Mouse (Mus musculus): ENCODE results near the gene Tbl1x. TPM values are rescaled to one million over a fixed set of nuclear protein-coding genes. Genes with fewer than 3 reads are reported as not detected.

Tbl1x gene
- polyA plus RNA-seq, 1 experiment from 2014 or later, result 65.0 TPM

DNA sequence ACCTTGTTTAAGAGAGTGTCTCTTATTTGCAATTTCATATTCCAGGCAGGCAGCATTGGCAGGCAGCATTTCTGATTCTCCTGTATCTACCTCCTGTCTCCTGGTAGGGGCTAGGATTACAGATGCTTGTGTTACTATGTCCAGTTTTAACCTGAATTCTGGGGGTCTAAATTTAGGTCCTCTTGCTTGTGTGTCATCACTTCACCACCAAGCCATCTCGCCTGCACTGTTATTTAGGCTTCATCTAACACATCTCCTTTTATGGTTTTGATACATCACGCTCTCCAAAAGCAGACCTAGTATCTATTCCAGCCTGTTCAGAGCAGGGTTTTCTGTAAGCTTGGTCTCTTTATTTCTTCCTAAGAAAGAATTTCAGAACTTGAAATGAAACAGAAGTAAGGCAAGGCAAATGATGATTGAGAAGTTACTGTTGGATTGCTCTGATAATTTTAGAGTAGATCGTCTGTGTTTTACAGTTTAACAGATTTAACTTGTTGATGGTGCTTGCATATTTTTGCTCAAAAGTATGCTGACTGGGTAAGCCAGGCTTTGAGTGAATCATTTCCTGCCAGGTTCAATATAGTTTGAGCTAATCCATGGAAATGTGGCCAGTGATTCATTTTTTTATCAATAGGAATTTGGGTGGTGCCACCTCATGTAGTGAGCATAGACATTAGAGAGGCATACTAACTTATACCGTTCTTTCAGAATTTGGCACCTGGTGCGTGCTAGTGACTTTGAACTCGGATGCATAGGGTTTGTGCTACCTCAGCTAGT, 106.7 kb downstream of the Tbl1x start:
- no peak overlapping the region for H3K9ac ChIP-seq
- no peaks in the 10 kb centered on the region for H3K36me3 ChIP-seq
- no peak overlapping the region for H3K4me3 ChIP-seq (replicated peaks)
- no peaks in the 10 kb centered on the region for H3K27me3 ChIP-seq (replicated peaks)
- no peaks in the 10 kb centered on the region for H3K9me3 ChIP-seq
- H3K4me2 ChIP-seq, result no peak overlapping the region
- WGBS, result 66% methylated on average over 6 of the region's 6 CpGs
- no peaks in the 10 kb centered on the region for H3K4me1 ChIP-seq
- no peak overlapping the region for H3K27ac ChIP-seq
- ATAC-seq (ENCODE audit: insufficient read depth, low FRiP score, low read depth), result no peak

DNA sequence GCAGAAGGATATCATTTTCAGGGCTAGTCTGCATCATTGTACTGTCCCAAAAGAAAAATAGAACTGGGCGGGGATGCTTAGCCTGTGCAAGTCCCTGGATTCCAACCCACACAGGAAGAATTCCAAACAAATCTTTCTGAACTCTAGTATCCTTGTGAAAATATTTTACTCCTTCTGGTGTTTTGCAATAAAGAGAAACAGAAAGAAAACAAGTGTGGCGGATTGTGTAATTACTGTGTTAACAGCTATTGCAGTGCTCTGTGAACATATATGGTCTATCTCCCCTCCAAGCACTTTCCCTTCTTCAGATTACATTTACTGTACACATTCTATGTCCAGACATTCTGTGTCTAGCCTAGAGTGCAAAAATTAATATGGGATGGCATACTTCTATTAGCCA, 119.6 kb downstream of the Tbl1x start:
- no peaks in the 10 kb centered on the region for H3K4me1 ChIP-seq
- no peak for ATAC-seq (ENCODE audit: insufficient read depth, low FRiP score, low read depth)
- H3K27me3 ChIP-seq (replicated peaks), result no peaks in the 10 kb centered on the region
- H3K4me2 ChIP-seq, result no peak overlapping the region
- no peak overlapping the region for H3K9ac ChIP-seq
- H3K36me3 ChIP-seq, result no peaks in the 10 kb centered on the region
- no peak overlapping the region for H3K27ac ChIP-seq
- no peak overlapping the region for H3K4me3 ChIP-seq (replicated peaks)
- WGBS, result 81% methylated on average over 2 of the region's 2 CpGs
- H3K9me3 ChIP-seq, result no peaks in the 10 kb centered on the region

DNA sequence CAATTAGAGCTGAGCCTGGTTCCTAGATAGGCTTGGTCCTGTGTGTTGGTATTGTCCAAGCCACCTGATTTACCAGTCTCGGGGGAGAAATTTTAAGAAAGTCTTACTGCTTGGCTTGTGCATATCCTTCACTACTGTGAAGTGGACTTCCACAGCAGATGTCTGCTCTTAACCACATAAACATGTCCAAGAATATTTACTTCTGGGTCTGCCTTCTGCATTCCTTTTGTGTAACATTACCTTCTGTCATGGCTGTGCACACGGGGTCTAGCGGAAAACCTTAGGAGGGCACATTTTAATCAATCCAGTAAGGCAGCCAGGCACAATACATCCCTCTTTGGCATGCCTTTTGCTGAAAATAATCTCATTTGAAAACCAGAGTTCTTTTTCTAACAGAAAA, 125.7 kb downstream of the Tbl1x start:
- ATAC-seq (ENCODE audit: insufficient read depth, low FRiP score, low read depth), result no peak
- no peaks in the 10 kb centered on the region for H3K36me3 ChIP-seq
- H3K27ac ChIP-seq, result no peak overlapping the region
- no peaks in the 10 kb centered on the region for H3K27me3 ChIP-seq (replicated peaks)
- H3K4me1 ChIP-seq, result no peaks in the 10 kb centered on the region
- no peak overlapping the region for H3K9ac ChIP-seq
- H3K9me3 ChIP-seq, result no peaks in the 10 kb centered on the region
- 51% methylated on average over 3 of the region's 3 CpGs for WGBS
- H3K4me3 ChIP-seq (replicated peaks), result no peak overlapping the region
- H3K4me2 ChIP-seq, result no peak overlapping the region

DNA sequence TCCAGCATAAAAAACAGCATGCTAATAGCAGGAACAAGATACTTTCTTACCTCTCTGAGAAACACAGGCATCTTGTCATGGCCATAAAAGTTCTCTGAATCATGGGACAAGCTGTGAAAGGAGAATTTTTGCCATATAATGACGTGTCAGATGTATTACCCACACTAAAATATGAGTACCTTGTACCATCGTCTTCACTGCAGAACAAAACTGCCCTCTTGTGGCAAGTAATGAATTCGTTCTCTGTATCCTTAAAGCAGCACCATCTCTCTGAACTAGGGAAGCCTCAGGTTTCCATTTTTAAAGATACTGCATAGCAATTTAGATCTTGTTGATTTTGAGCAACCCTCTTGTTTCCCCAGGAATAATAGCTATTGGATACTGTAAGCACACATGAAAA, 127.3 kb downstream of the Tbl1x start:
- WGBS, result 7% methylated on average over 3 of the region's 3 CpGs
- Histone ChIP-seq H3K4me1 (no peaks in the 10 kb centered on the region), H3K36me3 (no peaks in the 10 kb centered on the region), H3K9ac (no peak overlapping the region), H3K27ac (no peak overlapping the region), H3K27me3 (replicated peaks) (no peaks in the 10 kb centered on the region), H3K9me3 (no peaks in the 10 kb centered on the region), H3K4me2 (no peak overlapping the region), H3K4me3 (replicated peaks) (no peak overlapping the region)
- ATAC-seq (ENCODE audit: insufficient read depth, low FRiP score, low read depth), result no peak

DNA sequence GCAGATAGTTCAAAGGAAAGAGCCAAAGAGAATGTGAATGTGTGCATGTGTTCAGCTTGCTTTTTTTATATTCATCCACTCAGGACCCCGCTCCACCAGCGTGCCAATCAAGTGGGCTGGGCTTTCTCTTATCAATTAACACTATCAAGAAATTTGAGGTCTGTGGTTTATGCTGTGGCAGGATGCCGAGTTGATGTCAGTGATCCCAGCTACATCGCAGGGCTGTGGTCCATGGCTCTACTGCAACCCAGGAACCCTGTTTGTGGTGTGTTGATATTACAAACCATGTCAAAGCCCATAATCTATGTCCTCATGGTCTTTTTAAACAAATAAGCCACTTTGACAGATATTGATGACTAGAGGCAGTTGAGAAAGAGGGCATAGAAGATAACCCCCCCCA, 129.5 kb downstream of the Tbl1x start:
- H3K4me3 ChIP-seq (replicated peaks), result no peak overlapping the region
- no peaks in the 10 kb centered on the region for H3K9me3 ChIP-seq
- H3K27me3 ChIP-seq (replicated peaks), result no peaks in the 10 kb centered on the region
- H3K9ac ChIP-seq, result no peak overlapping the region
- 74% methylated on average over 4 of the region's 4 CpGs for WGBS
- H3K36me3 ChIP-seq, result no peaks in the 10 kb centered on the region
- H3K4me1 ChIP-seq, result no peaks in the 10 kb centered on the region
- no peak for ATAC-seq (ENCODE audit: insufficient read depth, low FRiP score, low read depth)
- H3K27ac ChIP-seq, result no peak overlapping the region
- H3K4me2 ChIP-seq, result no peak overlapping the region

DNA sequence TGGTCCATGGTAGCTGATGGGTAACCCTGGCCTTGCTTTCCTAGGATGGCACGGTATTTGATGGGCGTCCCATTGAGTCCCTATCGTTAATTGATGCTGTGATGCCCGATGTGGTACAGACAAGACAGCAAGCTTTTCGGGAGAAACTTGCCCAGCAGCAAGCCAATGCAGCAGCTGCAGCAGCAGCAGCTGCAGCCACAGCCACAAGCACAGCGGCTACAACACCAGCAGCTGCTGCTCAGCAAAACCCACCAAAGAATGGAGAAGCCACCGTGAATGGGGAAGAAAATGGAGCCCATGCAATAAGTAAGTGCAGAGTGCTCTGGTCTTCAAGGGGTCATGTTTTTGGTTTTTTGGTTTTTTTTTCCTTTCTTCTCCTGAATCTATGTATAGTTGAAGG, 135.4 kb downstream of the Tbl1x start:
- Histone ChIP-seq H3K4me3 (replicated peaks) (no peak overlapping the region), H3K4me2 (no peak overlapping the region), H3K36me3 (no peaks in the 10 kb centered on the region), H3K9ac (no peak overlapping the region), H3K4me1 (no peaks in the 10 kb centered on the region), H3K27ac (no peak overlapping the region), H3K9me3 (no peaks in the 10 kb centered on the region), H3K27me3 (replicated peaks) (no peaks in the 10 kb centered on the region)
- WGBS, result 91% methylated on average over 7 of the region's 7 CpGs
- no peak for ATAC-seq (ENCODE audit: insufficient read depth, low FRiP score, low read depth)

DNA sequence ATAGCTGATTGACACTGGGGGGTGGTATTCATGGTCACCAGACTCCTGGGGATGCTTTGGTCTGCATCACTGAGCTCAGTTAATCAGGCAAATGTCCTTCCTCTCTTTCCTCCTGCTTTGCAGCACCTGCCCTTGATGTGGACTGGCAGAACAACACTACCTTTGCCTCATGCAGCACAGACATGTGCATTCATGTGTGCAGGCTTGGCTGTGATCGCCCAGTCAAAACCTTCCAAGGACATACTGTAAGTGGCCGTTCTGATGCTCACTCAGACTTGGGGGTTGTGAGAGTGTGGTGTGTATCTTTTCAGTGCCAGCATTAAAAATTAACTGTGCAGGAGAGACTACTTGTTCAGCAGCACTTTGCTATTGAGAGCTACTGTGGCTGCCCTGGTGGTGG, 139.4 kb downstream of the Tbl1x start:
- no peak overlapping the region for H3K4me3 ChIP-seq (replicated peaks)
- H3K27me3 ChIP-seq (replicated peaks), result no peaks in the 10 kb centered on the region
- H3K27ac ChIP-seq, result no peak overlapping the region
- no peaks in the 10 kb centered on the region for H3K36me3 ChIP-seq
- no peaks in the 10 kb centered on the region for H3K9me3 ChIP-seq
- no peaks in the 10 kb centered on the region for H3K4me1 ChIP-seq
- ATAC-seq (ENCODE audit: insufficient read depth, low FRiP score, low read depth), result no peak
- no peak overlapping the region for H3K9ac ChIP-seq
- WGBS, result 81% methylated on average over 2 of the region's 2 CpGs
- no peak overlapping the region for H3K4me2 ChIP-seq

DNA sequence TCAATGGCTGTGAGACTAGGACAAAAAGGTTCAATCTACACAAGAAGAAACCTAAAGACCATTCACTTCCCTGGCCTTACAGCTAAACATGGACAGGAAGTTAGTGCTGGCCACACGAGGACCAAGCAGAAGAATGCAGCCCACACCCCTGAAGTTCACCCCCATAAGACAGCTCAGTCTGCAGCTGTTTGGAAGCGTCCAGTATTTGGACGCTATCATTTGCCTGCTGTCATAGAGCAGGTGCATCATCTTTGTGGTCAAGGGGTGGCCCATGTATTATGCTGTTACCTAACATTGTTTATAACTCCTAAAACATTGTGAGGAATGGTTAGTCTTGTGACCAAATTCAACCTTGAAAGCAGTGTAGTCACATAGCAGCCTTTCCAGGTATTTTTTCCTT, 151.2 kb downstream of the Tbl1x start:
- H3K27ac ChIP-seq, result no peak overlapping the region
- no peaks in the 10 kb centered on the region for H3K9me3 ChIP-seq
- no peak overlapping the region for H3K4me3 ChIP-seq (replicated peaks)
- H3K27me3 ChIP-seq (replicated peaks), result no peaks in the 10 kb centered on the region
- H3K36me3 ChIP-seq, result no peaks in the 10 kb centered on the region
- no peak overlapping the region for H3K4me2 ChIP-seq
- H3K4me1 ChIP-seq, result no peaks in the 10 kb centered on the region
- ATAC-seq (ENCODE audit: insufficient read depth, low FRiP score, low read depth), result no peak
- H3K9ac ChIP-seq, result no peak overlapping the region
- WGBS, result 77% methylated on average over 3 of the region's 3 CpGs

DNA sequence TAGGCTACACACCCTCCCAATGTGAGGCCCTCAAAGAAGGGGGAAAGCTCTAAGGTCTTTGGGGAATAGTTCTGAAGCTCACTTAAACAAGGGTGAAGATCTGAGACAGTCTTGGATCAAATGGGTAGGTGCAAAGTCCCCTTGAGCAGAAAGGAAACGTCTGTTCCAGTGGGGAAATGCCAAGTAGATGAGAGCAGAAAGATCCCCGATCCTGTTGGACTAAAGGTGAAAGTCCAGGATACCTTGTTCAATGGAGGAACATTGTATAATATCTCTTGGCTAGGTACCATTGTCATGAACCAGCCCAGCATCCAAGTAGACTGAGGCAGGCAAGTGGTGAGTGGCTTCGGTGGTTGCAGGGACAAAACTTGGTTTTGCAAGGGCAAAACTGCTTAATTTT, 152.5 kb downstream of the Tbl1x start:
- H3K4me2 ChIP-seq, result no peak overlapping the region
- no peaks in the 10 kb centered on the region for H3K27me3 ChIP-seq (replicated peaks)
- no peak overlapping the region for H3K4me3 ChIP-seq (replicated peaks)
- H3K4me1 ChIP-seq, result no peaks in the 10 kb centered on the region
- no peak overlapping the region for H3K27ac ChIP-seq
- H3K9ac ChIP-seq, result no peak overlapping the region
- no peaks in the 10 kb centered on the region for H3K36me3 ChIP-seq
- no peaks in the 10 kb centered on the region for H3K9me3 ChIP-seq
- ATAC-seq (ENCODE audit: insufficient read depth, low FRiP score, low read depth), result no peak
- 74% methylated on average over 3 of the region's 3 CpGs for WGBS

DNA sequence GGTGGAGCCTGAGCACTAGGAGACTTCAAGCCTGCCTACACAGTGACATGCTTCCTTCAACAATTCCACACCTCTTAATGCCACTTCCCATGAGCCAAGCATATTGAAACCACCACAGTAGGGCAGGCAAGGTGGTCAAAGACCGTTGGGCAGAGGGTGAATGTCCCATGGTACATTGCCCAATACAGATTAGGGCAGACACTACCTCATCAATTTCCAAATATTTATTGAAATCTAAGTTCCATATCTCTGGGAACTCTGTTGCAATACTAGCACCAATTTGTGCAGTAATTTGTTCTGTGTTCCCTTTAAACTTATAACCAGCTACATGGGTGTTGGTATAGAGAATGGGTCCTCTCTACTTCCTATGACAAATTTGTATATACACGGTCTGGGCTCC, 154.2 kb downstream of the Tbl1x start:
- H3K27me3 ChIP-seq (replicated peaks), result no peaks in the 10 kb centered on the region
- WGBS, result 83% methylated on average over 2 of the region's 2 CpGs
- no peak for ATAC-seq (ENCODE audit: insufficient read depth, low FRiP score, low read depth)
- H3K9ac ChIP-seq, result no peak overlapping the region
- H3K4me1 ChIP-seq, result no peaks in the 10 kb centered on the region
- H3K4me3 ChIP-seq (replicated peaks), result no peak overlapping the region
- H3K9me3 ChIP-seq, result no peaks in the 10 kb centered on the region
- no peak overlapping the region for H3K27ac ChIP-seq
- no peak overlapping the region for H3K4me2 ChIP-seq
- no peaks in the 10 kb centered on the region for H3K36me3 ChIP-seq

DNA sequence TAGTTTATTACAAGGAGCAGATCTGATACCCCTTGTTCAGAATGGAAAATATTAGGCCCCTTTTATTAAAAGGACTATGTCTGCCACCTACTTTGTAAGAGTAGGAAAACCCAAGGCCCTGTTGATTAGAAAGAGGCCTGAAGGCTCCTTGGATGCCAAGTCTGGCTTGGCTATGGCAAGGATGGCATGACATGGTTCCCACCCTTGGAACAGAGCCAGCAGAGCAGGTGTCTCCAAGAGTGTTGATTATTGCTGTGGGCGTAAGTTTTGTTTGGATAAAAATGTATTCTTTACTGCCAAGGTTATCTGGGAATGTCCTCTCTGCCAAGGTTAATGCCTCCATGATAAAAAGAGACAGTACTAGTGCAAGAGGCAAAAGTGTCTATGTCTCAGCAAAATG, 156.1 kb downstream of the Tbl1x start:
- H3K36me3 ChIP-seq, result no peaks in the 10 kb centered on the region
- H3K4me3 ChIP-seq (replicated peaks), result no peak overlapping the region
- H3K9me3 ChIP-seq, result no peaks in the 10 kb centered on the region
- no peak overlapping the region for H3K27ac ChIP-seq
- no peaks in the 10 kb centered on the region for H3K4me1 ChIP-seq
- H3K4me2 ChIP-seq, result no peak overlapping the region
- H3K27me3 ChIP-seq (replicated peaks), result no peaks in the 10 kb centered on the region
- ATAC-seq (ENCODE audit: insufficient read depth, low FRiP score, low read depth), result no peak
- 50% methylated on average over 1 of the region's 1 CpGs for whole genome bisulfite sequencing
- no peak overlapping the region for H3K9ac ChIP-seq

DNA sequence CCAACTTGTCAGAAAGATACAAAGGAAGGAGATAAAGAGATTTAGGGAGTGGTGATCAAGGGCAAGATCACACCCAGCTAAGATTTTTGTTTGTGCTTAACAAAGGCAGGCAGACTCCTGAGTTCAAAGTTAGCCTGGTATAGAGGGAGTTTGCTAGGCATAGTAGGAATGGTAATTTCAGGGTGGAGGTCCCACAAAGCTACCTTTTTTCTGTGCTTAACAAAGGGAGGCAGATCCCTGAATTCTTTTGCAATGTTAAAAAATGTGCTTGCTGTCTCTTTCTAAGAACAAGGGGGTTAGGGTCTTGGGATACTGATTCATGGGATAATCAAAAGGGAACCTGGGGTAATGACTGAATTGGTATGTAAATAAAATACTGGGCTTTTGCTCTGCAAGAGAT, 156.6 kb downstream of the Tbl1x start:
- ATAC-seq (ENCODE audit: insufficient read depth, low FRiP score, low read depth), result no peak
- H3K9ac ChIP-seq, result no peak overlapping the region
- H3K36me3 ChIP-seq, result no peaks in the 10 kb centered on the region
- no peaks in the 10 kb centered on the region for H3K9me3 ChIP-seq
- H3K27ac ChIP-seq, result no peak overlapping the region
- H3K27me3 ChIP-seq (replicated peaks), result no peaks in the 10 kb centered on the region
- no peaks in the 10 kb centered on the region for H3K4me1 ChIP-seq
- H3K4me3 ChIP-seq (replicated peaks), result no peak overlapping the region
- H3K4me2 ChIP-seq, result no peak overlapping the region
